Mouse (Mus musculus) midbrain, embryonic 12.5 days (tissue): Measurements from ENCODE around the gene Vmn2r27. TPM values are rescaled to one million over a fixed set of nuclear protein-coding genes. Genes with fewer than 3 reads are reported as not detected.
A peak's percentile ranks its signal among the peaks of the same experiment; 100 is the strongest.

Experiments
- ATAC-seq: fragments of 200-750 bp; cut with Nextera tagmentation; 2 replicates; pipeline ENCODE4 v1.8.0; 2017; ENCODE audit warnings: low read depth, moderate TSS enrichment, moderate library complexity; ENCODE audit not compliant: low FRiP score
- H3K27ac ChIP-seq: fragments of 300-500 bp; sonication (generic); replicated peaks from 2 replicates; pipeline ENCODE4 v1.5.1; 2016; ENCODE audit warnings: mild to moderate bottlenecking
- H3K27me3 ChIP-seq: fragments of 300-500 bp; sonication (generic); 2 replicates; pipeline ENCODE4 v1.6.1; 2016; ENCODE audit warnings: mild to moderate bottlenecking
- H3K36me3 ChIP-seq: fragments of 300-500 bp; sonication (generic); 2 replicates; pipeline ENCODE4 v1.6.1; 2016
- H3K4me1 ChIP-seq: fragments of 300-500 bp; sonication (generic); 2 replicates; pipeline ENCODE4 v1.6.1; 2016
- H3K4me2 ChIP-seq: fragments of 300-500 bp; sonication (generic); replicated peaks from 2 replicates; pipeline ENCODE4 v1.6.1; 2016; ENCODE audit warnings: mild to moderate bottlenecking, moderate library complexity
- H3K4me3 ChIP-seq: fragments of 300-500 bp; sonication (generic); 2 replicates; pipeline ENCODE4 v1.5.1; 2016; ENCODE audit warnings: mild to moderate bottlenecking
- H3K9ac ChIP-seq: fragments of 300-500 bp; sonication (generic); replicated peaks from 2 replicates; pipeline ENCODE4 v1.6.1; 2016; ENCODE audit warnings: mild to moderate bottlenecking, moderate library complexity
- H3K9me3 ChIP-seq: fragments of 300-500 bp; sonication (generic); 2 replicates; pipeline ENCODE4 v1.6.1; 2016; ENCODE audit warnings: mild to moderate bottlenecking
- WGBS: fragments of 180-500 bp; shearing (Covaris S2); methylation state at CpG from one replicate; pipeline ENCODE4 v1.1.7; 2016; 5-methylcytosine and 5-hydroxymethylcytosine counted together
- polyA plus RNA-seq: library from polyadenylated mRNA; unstranded; fragments of >200 nt; fragmentation: Nextera tagmentation; extraction: Ambion mirVana; gene quantifications from 2 replicates; pipeline ENCODE4 v1.2.1, GENCODE M21; 2016

The Vmn2r27 gene
- not detected in 2 replicates for polyA plus RNA-seq

- 90% methylated on average over 1 of the region's 1 CpGs for WGBS
- no peak within 1 kb of the TSS for H3K9ac ChIP-seq
Observed at GRCm38 (mm10) chr6:124231756-124232155, at the start of gene Vmn2r27. TSS of gene Vmn2r27 (minus strand) at chr6:124231856.

GRCm38 (mm10) chr6:124278291-124278690 lies 46.6 kb upstream of the Vmn2r27 start:
- WGBS = 90% methylated on average over 5 of the region's 5 CpGs
- H3K9ac ChIP-seq = no peak overlapping the region

More at GRCm38 (mm10) chr6:124231756-124232155, at the start of gene Vmn2r27:
- ATAC-seq = no peak
- Histone ChIP-seq H3K4me2 (no peak within 1 kb of the TSS), H3K9me3 (no peaks in the 10 kb centered on the region), H3K4me3 (no peak within 1 kb of the TSS), H3K36me3 (no peaks in the 10 kb centered on the region), H3K27ac (no peak within 1 kb of the TSS), H3K4me1 (no peaks in the 10 kb centered on the region), H3K27me3 (no peaks in the 10 kb centered on the region)

GRCm38 (mm10) chr6:124277641-124278040 lies 46.0 kb upstream of the Vmn2r27 start:
- Histone ChIP-seq H3K9me3 (no peaks in the 10 kb centered on the region), H3K4me1 (no peaks in the 10 kb centered on the region), H3K27me3 (no peaks in the 10 kb centered on the region), H3K4me3 (no peak overlapping the region), H3K4me2 (no peak overlapping the region), H3K9ac (no peak overlapping the region), H3K27ac (no peak overlapping the region), H3K36me3 (no peaks in the 10 kb centered on the region)
- no peak for ATAC-seq
- WGBS = 82% methylated on average over 5 of the region's 5 CpGs

More at GRCm38 (mm10) chr6:124278291-124278690, 46.6 kb upstream of the Vmn2r27 start:
- Histone ChIP-seq H3K4me2 (no peak overlapping the region), H3K4me1 (no peaks in the 10 kb centered on the region), H3K36me3 (no peaks in the 10 kb centered on the region), H3K27ac (no peak overlapping the region), H3K9me3 (no peaks in the 10 kb centered on the region), H3K27me3 (no peaks in the 10 kb centered on the region), H3K4me3 (no peak overlapping the region)
- ATAC-seq = no peak

GRCm38 (mm10) chr6:124273231-124273880 lies 41.7 kb upstream of the Vmn2r27 start:
- no peak overlapping the region for H3K27ac ChIP-seq
- ATAC-seq = no peak
- no peak overlapping the region for H3K4me3 ChIP-seq
- no peaks in the 10 kb centered on the region for H3K9me3 ChIP-seq
- no peaks in the 10 kb centered on the region for H3K36me3 ChIP-seq
- no peak overlapping the region for H3K4me2 ChIP-seq
- no peaks in the 10 kb centered on the region for H3K27me3 ChIP-seq
- no peaks in the 10 kb centered on the region for H3K4me1 ChIP-seq
- WGBS = 80% methylated on average over 5 of the region's 5 CpGs
- H3K9ac ChIP-seq = no peak overlapping the region

- no peak overlapping the region for H3K4me2 ChIP-seq
- H3K36me3 ChIP-seq = no peaks in the 10 kb centered on the region
- H3K27me3 ChIP-seq = no peaks in the 10 kb centered on the region
- no peak overlapping the region for H3K9ac ChIP-seq
- no peak overlapping the region for H3K4me3 ChIP-seq
- no peaks in the 10 kb centered on the region for H3K9me3 ChIP-seq
- ATAC-seq = peak; percentile 48
- WGBS = 3% methylated on average over 3 of the region's 3 CpGs
- no peaks in the 10 kb centered on the region for H3K4me1 ChIP-seq
- H3K27ac ChIP-seq = no peak overlapping the region
Observed at GRCm38 (mm10) chr6:124262696-124263095, 31.0 kb upstream of the Vmn2r27 start.

- Histone ChIP-seq H3K27me3 (no peaks in the 10 kb centered on the region), H3K9ac (no peak overlapping the region), H3K27ac (no peak overlapping the region), H3K4me2 (no peak overlapping the region), H3K4me3 (no peak overlapping the region), H3K9me3 (no peaks in the 10 kb centered on the region), H3K36me3 (no peaks in the 10 kb centered on the region), H3K4me1 (no peaks in the 10 kb centered on the region)
- WGBS = 26% methylated on average over 11 of the region's 14 CpGs
- peak; percentile 83 for ATAC-seq
Observed at GRCm38 (mm10) chr6:124260198-124260931, 28.7 kb upstream of the Vmn2r27 start.

- Histone ChIP-seq H3K27me3 (no peaks in the 10 kb centered on the region), H3K4me1 (no peaks in the 10 kb centered on the region), H3K4me3 (no peak overlapping the region), H3K4me2 (no peak overlapping the region), H3K9ac (no peak overlapping the region), H3K27ac (no peak overlapping the region), H3K36me3 (no peaks in the 10 kb centered on the region), H3K9me3 (no peaks in the 10 kb centered on the region)
- WGBS = 65% methylated on average over 6 of the region's 6 CpGs
- no peak for ATAC-seq
Observed at GRCm38 (mm10) chr6:124255721-124256470, 24.2 kb upstream of the Vmn2r27 start.

- H3K4me2 ChIP-seq = no peak overlapping the region
- ATAC-seq = no peak
- no peak overlapping the region for H3K27ac ChIP-seq
- 88% methylated on average over 4 of the region's 4 CpGs for WGBS
- no peaks in the 10 kb centered on the region for H3K4me1 ChIP-seq
- no peaks in the 10 kb centered on the region for H3K36me3 ChIP-seq
- H3K27me3 ChIP-seq = no peaks in the 10 kb centered on the region
- H3K9me3 ChIP-seq = no peaks in the 10 kb centered on the region
- H3K4me3 ChIP-seq = no peak overlapping the region
- no peak overlapping the region for H3K9ac ChIP-seq
Observed at GRCm38 (mm10) chr6:124202116-124202515, 29.5 kb downstream of the Vmn2r27 start.

- Histone ChIP-seq H3K36me3 (no peaks in the 10 kb centered on the region), H3K27me3 (no peaks in the 10 kb centered on the region), H3K4me3 (no peak overlapping the region), H3K9ac (no peak overlapping the region), H3K4me1 (no peaks in the 10 kb centered on the region), H3K9me3 (no peaks in the 10 kb centered on the region), H3K27ac (no peak overlapping the region), H3K4me2 (no peak overlapping the region)
- ATAC-seq = no peak
- 77% methylated on average over 3 of the region's 3 CpGs for WGBS
Observed at GRCm38 (mm10) chr6:124168499-124169257, 63.0 kb downstream of the Vmn2r27 start.

GRCm38 (mm10) chr6:124166596-124166995 lies 65.1 kb downstream of the Vmn2r27 start:
- Histone ChIP-seq H3K4me1 (no peaks in the 10 kb centered on the region), H3K27me3 (no peaks in the 10 kb centered on the region), H3K4me3 (no peak overlapping the region), H3K9ac (no peak overlapping the region), H3K4me2 (no peak overlapping the region), H3K27ac (no peak overlapping the region), H3K9me3 (no peaks in the 10 kb centered on the region), H3K36me3 (no peaks in the 10 kb centered on the region)
- ATAC-seq = no peak
- WGBS = 82% methylated on average over 2 of the region's 2 CpGs

- no peak overlapping the region for H3K27ac ChIP-seq
- H3K27me3 ChIP-seq = no peaks in the 10 kb centered on the region
- 55% methylated on average over 1 of the region's 1 CpGs for WGBS
- H3K36me3 ChIP-seq = no peaks in the 10 kb centered on the region
- no peaks in the 10 kb centered on the region for H3K4me1 ChIP-seq
- H3K9me3 ChIP-seq = no peaks in the 10 kb centered on the region
- H3K4me2 ChIP-seq = no peak overlapping the region
- H3K4me3 ChIP-seq = no peak overlapping the region
- H3K9ac ChIP-seq = no peak overlapping the region
- no peak for ATAC-seq
Observed at GRCm38 (mm10) chr6:124149808-124150207, 81.8 kb downstream of the Vmn2r27 start.
